Mouse (Mus musculus) liver, embryonic 14.5 days (tissue): ENCODE measurements at regions not wholly inside any gene's neighbourhood (a gene's known extent, or its start where the extent isn't known, plus 50 kb on each side); places are given as distances from the start of the nearest gene placed in this dataset.

Experiments
- ATAC-seq: fragments of 200-750 bp; cut with Nextera tagmentation; 2 replicates; pipeline ENCODE4 v1.8.0; 2017; ENCODE audit warnings: moderate number of reproducible peaks, mild to moderate bottlenecking, moderate library complexity; ENCODE audit not compliant: insufficient read depth
- DNase-seq, 3 experiments: peaks; one replicate each; pipeline ENCODE4 v3.0.0-alpha.2; 2012 to 2013; ENCODE audit warnings: low read depth in 3 of 3, low spot score in 3 of 3
- H3K27ac ChIP-seq: fragments of 300-500 bp; sonication (generic); 2 replicates; pipeline ENCODE4 v1.5.1; 2014; ENCODE audit warnings: moderate library complexity, mild to moderate bottlenecking, control low read depth, inconsistent platforms
- H3K27me3 ChIP-seq: fragments of 300-500 bp; sonication (generic); 2 replicates; pipeline ENCODE4 v1.6.1; 2014; ENCODE audit warnings: mild to moderate bottlenecking, low read length, moderate library complexity; ENCODE audit not compliant: control insufficient read depth, insufficient read depth
- H3K36me3 ChIP-seq: fragments of 300-500 bp; sonication (generic); replicated peaks from 2 replicates; pipeline ENCODE4 v1.6.1; 2014; ENCODE audit warnings: low read depth; ENCODE audit not compliant: control insufficient read depth, insufficient read depth
- H3K4me1 ChIP-seq, 2 experiments: fragments of 200-500 bp in 1 of 2; fragments of 300-500 bp in 1 of 2; sonication (generic) in 1 of 2; replicated peaks; 2 replicates each; pipeline ENCODE4 v1.6.1; 2012 to 2014; ENCODE audit warnings: antibody characterized with exemption in 1 of 2, inconsistent platforms in 1 of 2, low read length in 1 of 2; ENCODE audit not compliant: control insufficient read depth in 2 of 2, insufficient read depth in 2 of 2
- H3K4me2 ChIP-seq: fragments of 300-500 bp; sonication (generic); 2 replicates; pipeline ENCODE4 v1.6.1; 2014; ENCODE audit warnings: low read depth, mild to moderate bottlenecking, control low read depth, moderate library complexity
- H3K4me3 ChIP-seq, 2 experiments: fragments of 200-500 bp in 1 of 2; fragments of 300-500 bp in 1 of 2; sonication (generic) in 1 of 2; 2 replicates each; pipeline ENCODE4 v1.5.1; 2012 to 2014; ENCODE audit warnings: low read depth in 2 of 2, low read length in 2 of 2, mild to moderate bottlenecking in 2 of 2, control low read depth in 1 of 2, inconsistent platforms in 1 of 2, moderate library complexity in 1 of 2; ENCODE audit not compliant: insufficient read depth in 1 of 2
- H3K9ac ChIP-seq: fragments of 300-500 bp; sonication (generic); replicated peaks from 2 replicates; pipeline ENCODE4 v1.6.1; 2014; ENCODE audit warnings: mild to moderate bottlenecking, control low read depth, moderate library complexity
- H3K9me3 ChIP-seq: fragments of 300-500 bp; sonication (generic); 2 replicates; pipeline ENCODE4 v1.6.1; 2016; ENCODE audit warnings: low read length, mixed read lengths; ENCODE audit not compliant: control insufficient read depth
- CTCF ChIP-seq: IDR thresholded peaks from 2 replicates; pipeline ENCODE4 v1.5.1; 2016; ENCODE audit warnings: antibody characterized with exemption, low read depth, control low read depth
- EP300 ChIP-seq: IDR thresholded peaks from 2 replicates; pipeline ENCODE4 v1.6.1; 2016; ENCODE audit warnings: antibody characterized with exemption, low read depth
- WGBS: fragments of 180-500 bp; shearing (Covaris S2); extraction: QIAGEN DNeasy Blood & Tissue Kit; methylation state at CpG from one replicate; pipeline ENCODE4 v1.1.7; 2014; ENCODE audit not compliant: insufficient replicate concordance; 5-methylcytosine and 5-hydroxymethylcytosine counted together

DNA sequence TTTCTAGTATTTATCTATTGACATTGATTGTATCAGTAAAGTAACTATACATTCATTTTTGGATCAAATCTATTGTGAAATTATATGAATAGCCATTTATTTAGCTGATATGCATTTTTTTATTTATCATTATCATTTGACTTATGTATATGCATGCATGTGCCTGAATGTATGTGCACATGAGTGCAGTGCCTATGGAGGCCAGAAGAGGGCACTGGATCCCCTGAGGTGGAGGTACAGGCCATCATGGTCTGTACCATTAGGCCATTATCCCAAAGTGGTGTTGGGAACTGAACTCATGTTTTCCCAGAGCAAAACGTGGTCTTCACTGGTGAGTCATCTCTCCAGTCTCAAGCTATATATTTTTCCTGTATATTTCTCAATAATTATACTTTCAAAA is 63.5 kb upstream of the Nrsn1 start:
- H3K27me3 ChIP-seq = no peaks in the 10 kb centered on the region
- no peak overlapping the region for H3K27ac ChIP-seq
- no peak overlapping the region for H3K4me3 ChIP-seq
- 67% methylated on average over 1 of the region's 1 CpGs for WGBS
- ATAC-seq (no peak), DNase-seq (no peak)
- H3K4me2 ChIP-seq = no peak overlapping the region
- H3K36me3 ChIP-seq = no peaks in the 10 kb centered on the region
- no peaks in the 10 kb centered on the region for H3K4me1 ChIP-seq
- no peak for TF ChIP-seq EP300
- TF ChIP-seq CTCF = peak; percentile 28; the same call in 1 of the 2 replicates
- no peak overlapping the region for H3K9ac ChIP-seq
- no peaks in the 10 kb centered on the region for H3K9me3 ChIP-seq
